Mouse (Mus musculus): ENCODE data around the gene Slc16a9.

Gene Slc16a9

GRCm38 (mm10) chr10:70225760-70226159, 19.1 kb upstream of the Slc16a9 start:
- Histone ChIP-seq H3K36me3 (ENCODE audit: control insufficient read depth, insufficient read depth, low read length, poor library complexity, severe bottlenecking) (no peaks in the 10 kb centered on the region), H3K27me3 (ENCODE audit: control insufficient read depth, insufficient read depth, low read length, poor library complexity, severe bottlenecking) (no peaks in the 10 kb centered on the region)
- no peak for DNase-seq (ENCODE audit: low read depth, low spot score)

- Histone ChIP-seq H3K36me3 (ENCODE audit: control insufficient read depth, insufficient read depth, low read length, poor library complexity, severe bottlenecking) (no peaks in the 10 kb centered on the region), H3K27me3 (ENCODE audit: control insufficient read depth, insufficient read depth, low read length, poor library complexity, severe bottlenecking) (no peaks in the 10 kb centered on the region)
- no peak for DNase-seq (ENCODE audit: low read depth, low spot score)
These were observed 18.3 kb upstream of the Slc16a9 start for GRCm38 (mm10) chr10:70226608-70227007.

GRCm38 (mm10) chr10:70230352-70230751, 14.5 kb upstream of the Slc16a9 start:
- Histone ChIP-seq H3K36me3 (ENCODE audit: control insufficient read depth, insufficient read depth, low read length, poor library complexity, severe bottlenecking) (no peaks in the 10 kb centered on the region), H3K27me3 (ENCODE audit: control insufficient read depth, insufficient read depth, low read length, poor library complexity, severe bottlenecking) (no peaks in the 10 kb centered on the region)
- no peak for DNase-seq (ENCODE audit: low read depth, low spot score)

GRCm38 (mm10) chr10:70237936-70238335, 7.0 kb upstream of the Slc16a9 start:
- Histone ChIP-seq H3K27me3 (ENCODE audit: control insufficient read depth, insufficient read depth, low read length, poor library complexity, severe bottlenecking) (no peaks in the 10 kb centered on the region), H3K36me3 (ENCODE audit: control insufficient read depth, insufficient read depth, low read length, poor library complexity, severe bottlenecking) (no peaks in the 10 kb centered on the region)
- DNase-seq (ENCODE audit: low read depth, low spot score) = no peak

GRCm38 (mm10) chr10:70242751-70243444, 2.0 kb upstream of the Slc16a9 start:
- H3K36me3 ChIP-seq (ENCODE audit: control insufficient read depth, insufficient read depth, low read length, poor library complexity, severe bottlenecking) = no peaks in the 10 kb centered on the region
- no peaks in the 10 kb centered on the region; the same call in 1 of the 2 replicates for H3K27me3 ChIP-seq (ENCODE audit: control insufficient read depth, insufficient read depth, low read length, poor library complexity, severe bottlenecking)
- no peak for DNase-seq (ENCODE audit: low read depth, low spot score)

GRCm38 (mm10) chr10:70245559-70245945, 652 bp downstream of the Slc16a9 start:
- Histone ChIP-seq H3K27me3 (ENCODE audit: control insufficient read depth, insufficient read depth, low read length, poor library complexity, severe bottlenecking) (no peaks in the 10 kb centered on the region; the same call in 1 of the 2 replicates), H3K36me3 (ENCODE audit: control insufficient read depth, insufficient read depth, low read length, poor library complexity, severe bottlenecking) (no peaks in the 10 kb centered on the region)
- DNase-seq (ENCODE audit: low read depth, low spot score) = no peak

- DNase-seq (ENCODE audit: low read depth, low spot score) = no peak
- Histone ChIP-seq H3K36me3 (ENCODE audit: control insufficient read depth, insufficient read depth, low read length, poor library complexity, severe bottlenecking) (no peaks in the 10 kb centered on the region), H3K27me3 (ENCODE audit: control insufficient read depth, insufficient read depth, low read length, poor library complexity, severe bottlenecking) (no peaks in the 10 kb centered on the region; the same call in 1 of the 2 replicates)
These were observed 1.2 kb downstream of the Slc16a9 start for GRCm38 (mm10) chr10:70246076-70246475.

- DNase-seq (ENCODE audit: low read depth, low spot score) = no peak
- Histone ChIP-seq H3K27me3 (ENCODE audit: control insufficient read depth, insufficient read depth, low read length, poor library complexity, severe bottlenecking) (no peaks in the 10 kb centered on the region; the same call in 1 of the 2 replicates), H3K36me3 (ENCODE audit: control insufficient read depth, insufficient read depth, low read length, poor library complexity, severe bottlenecking) (no peaks in the 10 kb centered on the region)
These were observed 5.5 kb downstream of the Slc16a9 start for GRCm38 (mm10) chr10:70250354-70250753.

GRCm38 (mm10) chr10:70250766-70251165, 5.9 kb downstream of the Slc16a9 start:
- no peak for DNase-seq (ENCODE audit: low read depth, low spot score)
- no peaks in the 10 kb centered on the region; the same call in 1 of the 2 replicates for H3K27me3 ChIP-seq (ENCODE audit: control insufficient read depth, insufficient read depth, low read length, poor library complexity, severe bottlenecking)
- H3K36me3 ChIP-seq (ENCODE audit: control insufficient read depth, insufficient read depth, low read length, poor library complexity, severe bottlenecking) = no peaks in the 10 kb centered on the region

- no peak for DNase-seq (ENCODE audit: low read depth, low spot score)
- no peaks in the 10 kb centered on the region for H3K36me3 ChIP-seq (ENCODE audit: control insufficient read depth, insufficient read depth, low read length, poor library complexity, severe bottlenecking)
- no peaks in the 10 kb centered on the region for H3K27me3 ChIP-seq (ENCODE audit: control insufficient read depth, insufficient read depth, low read length, poor library complexity, severe bottlenecking)
These were observed 9.8 kb downstream of the Slc16a9 start for GRCm38 (mm10) chr10:70254666-70255065.

- Histone ChIP-seq H3K27me3 (ENCODE audit: control insufficient read depth, insufficient read depth, low read length, poor library complexity, severe bottlenecking) (no peaks in the 10 kb centered on the region), H3K36me3 (ENCODE audit: control insufficient read depth, insufficient read depth, low read length, poor library complexity, severe bottlenecking) (no peaks in the 10 kb centered on the region)
- DNase-seq (ENCODE audit: low read depth, low spot score) = no peak
These were observed 10.8 kb downstream of the Slc16a9 start for GRCm38 (mm10) chr10:70255601-70256210.

GRCm38 (mm10) chr10:70257029-70257428, 12.1 kb downstream of the Slc16a9 start:
- no peaks in the 10 kb centered on the region for H3K36me3 ChIP-seq (ENCODE audit: control insufficient read depth, insufficient read depth, low read length, poor library complexity, severe bottlenecking)
- no peaks in the 10 kb centered on the region for H3K27me3 ChIP-seq (ENCODE audit: control insufficient read depth, insufficient read depth, low read length, poor library complexity, severe bottlenecking)
- DNase-seq (ENCODE audit: low read depth, low spot score) = no peak

- no peaks in the 10 kb centered on the region for H3K27me3 ChIP-seq (ENCODE audit: control insufficient read depth, insufficient read depth, low read length, poor library complexity, severe bottlenecking)
- no peaks in the 10 kb centered on the region for H3K36me3 ChIP-seq (ENCODE audit: control insufficient read depth, insufficient read depth, low read length, poor library complexity, severe bottlenecking)
- no peak for DNase-seq (ENCODE audit: low read depth, low spot score)
These were observed 16.0 kb downstream of the Slc16a9 start for GRCm38 (mm10) chr10:70260904-70261303.

- Histone ChIP-seq H3K27me3 (ENCODE audit: control insufficient read depth, insufficient read depth, low read length, poor library complexity, severe bottlenecking) (no peaks in the 10 kb centered on the region), H3K36me3 (ENCODE audit: control insufficient read depth, insufficient read depth, low read length, poor library complexity, severe bottlenecking) (no peaks in the 10 kb centered on the region)
- no peak for DNase-seq (ENCODE audit: low read depth, low spot score)
These were observed 17.2 kb downstream of the Slc16a9 start for GRCm38 (mm10) chr10:70262051-70262450.

GRCm38 (mm10) chr10:70263681-70264189, 18.8 kb downstream of the Slc16a9 start:
- no peaks in the 10 kb centered on the region for H3K36me3 ChIP-seq (ENCODE audit: control insufficient read depth, insufficient read depth, low read length, poor library complexity, severe bottlenecking)
- no peak for DNase-seq (ENCODE audit: low read depth, low spot score)

More at GRCm38 (mm10) chr10:70263681-70264189, 18.8 kb downstream of the Slc16a9 start:
- H3K27me3 ChIP-seq (ENCODE audit: control insufficient read depth, insufficient read depth, low read length, poor library complexity, severe bottlenecking) = no peaks in the 10 kb centered on the region

Measured in splenic B cell, adult 2 months (primary cell).